Mouse (Mus musculus) A20 (cell line): Measurements from ENCODE around the gene Kat8.
A peak's percentile ranks its signal among the peaks of the same experiment; 100 is the strongest.
"Not testable (repeated sequence)": the region's sequence is repeated elsewhere in the genome, so short reads cannot be mapped to it uniquely, and the experiment has no call there.

Experiments used
- DNase-seq: peaks from one replicate; pipeline ENCODE4 v3.0.0-alpha.2; 2011; ENCODE audit warnings: low read depth, low spot score

Gene Kat8

GRCm38 (mm10) chr7:127912190-127912871 is at the start of gene Kat8:
Gene Kat8, plus strand, starts transcription at chr7:127912516.
- peak; percentile 96 for DNase-seq

GRCm38 (mm10) chr7:127866434-127866833 is 45.9 kb upstream of the Kat8 start:
- no peak for DNase-seq

GRCm38 (mm10) chr7:127867641-127868040 is 44.7 kb upstream of the Kat8 start:
- DNase-seq: no peak

- no peak for DNase-seq
These were observed 43.0 kb upstream of the Kat8 start for GRCm38 (mm10) chr7:127869149-127869810.

DNA sequence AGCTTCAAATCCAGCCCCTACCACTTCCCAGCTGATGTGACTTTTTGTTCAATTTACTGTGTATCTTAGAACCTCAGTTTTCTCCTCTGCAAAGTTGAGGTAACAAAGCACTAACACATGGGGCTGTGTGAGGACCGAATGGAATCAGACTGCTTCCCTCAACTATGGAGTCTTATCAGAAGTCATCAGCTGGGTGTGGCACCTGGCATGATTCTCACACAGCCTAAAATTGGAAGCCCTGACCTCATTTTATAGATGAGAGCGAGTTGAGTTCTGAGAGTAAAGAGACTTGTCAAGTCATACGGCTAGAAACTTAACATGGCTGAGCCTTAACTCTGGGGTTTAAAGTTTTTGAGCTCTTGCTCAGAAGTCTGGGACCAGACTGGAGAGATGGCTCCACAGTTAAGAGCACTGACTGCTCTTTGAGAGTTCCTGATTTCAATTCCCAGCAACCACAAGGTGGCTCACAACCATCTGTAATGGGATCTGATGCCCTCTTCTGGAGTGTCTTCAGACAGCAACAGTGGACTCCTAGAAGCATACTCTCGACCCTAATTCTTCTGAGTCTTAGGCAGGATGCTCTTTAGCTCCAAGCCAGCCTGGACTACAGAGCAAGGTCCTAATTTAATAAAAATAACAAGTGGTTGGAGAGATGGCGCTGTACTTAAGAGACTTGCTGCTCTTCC is 42.0 kb upstream of the Kat8 start:
- peak; percentile 44 for DNase-seq

DNA sequence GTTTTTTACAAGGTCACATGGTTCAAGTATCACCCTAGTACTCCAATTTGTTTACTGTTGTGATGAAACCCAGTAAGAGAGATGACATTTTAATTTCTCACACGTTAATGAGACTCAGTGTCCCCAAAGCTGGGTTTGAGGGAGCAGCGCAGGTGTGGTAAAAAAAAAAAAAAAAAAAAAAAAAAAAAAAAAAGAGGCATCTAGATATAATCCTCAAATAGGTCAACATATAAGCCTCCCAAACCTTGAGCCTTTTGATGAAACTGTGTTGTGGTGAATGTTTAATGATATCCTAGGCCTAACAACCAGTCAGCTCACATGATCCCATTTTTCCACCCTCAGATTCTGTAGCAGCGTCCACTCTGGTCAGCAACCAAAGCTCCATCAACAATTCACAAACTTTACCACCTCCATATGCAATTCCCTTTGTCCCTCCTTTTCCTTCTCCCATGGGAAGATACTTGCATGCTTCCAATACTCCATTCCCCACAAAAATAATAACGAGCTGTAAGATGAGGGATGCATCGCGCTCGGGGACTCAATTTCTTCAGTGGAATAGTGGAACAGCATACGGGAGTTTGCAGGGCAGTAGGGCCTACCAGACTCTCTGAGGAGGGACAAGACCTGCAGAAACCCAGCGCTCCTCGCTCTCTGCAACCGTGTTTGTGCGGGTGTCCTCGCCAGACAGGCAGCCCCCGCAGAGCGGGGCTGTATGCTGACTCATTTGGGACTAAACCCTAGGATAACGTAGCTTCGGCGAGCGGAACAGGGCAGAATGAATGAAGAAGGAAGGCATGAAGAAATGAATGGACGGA is 37.3 kb upstream of the Kat8 start:
- no peak for DNase-seq

DNA sequence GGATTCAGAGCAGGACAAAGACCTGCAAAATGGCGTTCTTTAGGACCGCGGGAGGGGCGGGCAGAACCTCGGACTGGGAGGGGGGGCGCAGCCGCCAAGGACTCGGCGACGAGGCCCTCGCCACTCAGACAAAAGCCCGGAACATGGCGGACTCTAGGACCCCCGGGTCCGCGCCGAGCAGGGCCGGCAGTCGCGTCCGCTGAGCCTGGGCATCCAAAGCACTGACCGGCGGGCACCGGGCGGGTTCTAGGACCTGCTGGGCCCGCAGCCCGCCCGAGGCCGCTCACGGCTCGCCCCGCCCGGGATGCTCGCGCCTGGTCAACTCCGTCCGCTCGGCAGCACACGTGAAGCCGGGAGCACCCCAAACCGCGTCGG is 36.7 kb upstream of the Kat8 start:
- DNase-seq: peak; percentile 94

- peak; percentile 94 for DNase-seq
These were observed 36.3 kb upstream of the Kat8 start, which contains the start of gene Zfp646 for GRCm38 (mm10) chr7:127876041-127876466. Gene Zfp646, plus strand, starts transcription at chr7:127876221.

DNA sequence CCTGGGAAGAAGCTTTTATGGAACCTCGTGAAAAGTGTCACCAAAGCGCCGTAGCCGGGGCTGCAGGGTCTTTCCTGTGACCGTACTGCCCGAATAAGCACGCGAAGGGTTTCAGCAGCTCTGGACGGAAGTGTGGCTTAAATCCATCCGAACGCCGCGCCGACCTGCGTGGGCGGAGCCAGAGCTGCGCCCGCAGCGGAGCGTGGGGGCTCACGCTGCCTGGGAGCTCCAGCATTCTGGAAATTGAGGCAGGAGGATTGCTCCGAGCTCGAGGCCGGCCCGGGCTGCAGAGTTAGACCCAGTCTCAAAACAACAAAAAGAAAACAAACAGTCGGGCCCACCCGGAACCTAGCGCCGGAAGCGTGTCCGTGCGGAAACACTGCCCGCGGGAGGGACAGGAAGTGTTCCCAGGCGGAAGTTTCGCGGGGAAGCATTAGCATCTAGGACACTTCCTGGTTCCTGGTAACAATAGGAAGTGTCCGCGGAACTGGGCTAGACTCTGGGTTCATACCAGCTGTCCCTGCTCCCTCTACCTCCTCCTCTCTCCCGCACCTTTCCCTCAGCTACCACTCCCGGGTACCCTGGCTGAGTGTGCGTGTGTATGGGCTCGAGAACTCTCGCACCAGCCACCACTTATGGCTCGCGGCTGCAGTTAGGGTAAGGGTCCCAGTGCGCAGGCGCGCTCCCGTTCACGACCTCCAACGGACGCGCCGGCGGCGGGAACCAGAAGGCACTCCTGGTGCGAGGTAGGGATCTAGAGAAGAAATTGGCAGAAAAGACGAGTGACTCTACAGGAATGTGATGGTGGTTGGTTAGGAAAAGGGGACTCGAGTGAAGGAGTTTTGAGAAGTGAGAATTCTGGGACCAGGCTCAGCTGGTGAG is 35.6 kb upstream of the Kat8 start, which contains the start of gene Zfp668:
TSS of gene Zfp668 (minus strand) at position 362 of the 882 bp plus-strand sequence.
- peak; percentile 98 for DNase-seq

GRCm38 (mm10) chr7:127879301-127879700 is 33.0 kb upstream of the Kat8 start:
- no peak for DNase-seq

- no peak for DNase-seq
These were observed 31.9 kb upstream of the Kat8 start for GRCm38 (mm10) chr7:127880431-127880830.

DNA sequence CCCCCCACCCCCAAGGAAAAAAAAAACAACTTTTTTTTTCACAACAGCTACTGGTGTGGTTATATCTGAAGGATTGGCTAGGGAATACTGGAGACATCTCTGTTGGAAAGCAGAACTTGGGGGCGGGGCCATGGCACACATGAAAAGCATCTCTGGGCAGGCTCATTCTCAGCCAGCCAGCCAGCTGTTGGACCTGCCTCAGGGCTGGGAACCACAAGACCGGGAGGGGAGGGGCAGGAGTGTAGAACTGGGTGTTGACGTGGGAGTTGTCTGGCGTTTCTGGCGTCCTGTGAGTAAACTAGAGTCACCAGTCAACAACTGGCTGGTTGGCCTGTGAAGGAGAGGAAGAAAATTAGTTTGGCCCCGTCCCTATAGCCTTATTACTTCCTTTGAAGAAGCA is 26.4 kb upstream of the Kat8 start:
- DNase-seq: no peak

- no peak for DNase-seq
These were observed 25.8 kb upstream of the Kat8 start for GRCm38 (mm10) chr7:127886551-127886950.

DNA sequence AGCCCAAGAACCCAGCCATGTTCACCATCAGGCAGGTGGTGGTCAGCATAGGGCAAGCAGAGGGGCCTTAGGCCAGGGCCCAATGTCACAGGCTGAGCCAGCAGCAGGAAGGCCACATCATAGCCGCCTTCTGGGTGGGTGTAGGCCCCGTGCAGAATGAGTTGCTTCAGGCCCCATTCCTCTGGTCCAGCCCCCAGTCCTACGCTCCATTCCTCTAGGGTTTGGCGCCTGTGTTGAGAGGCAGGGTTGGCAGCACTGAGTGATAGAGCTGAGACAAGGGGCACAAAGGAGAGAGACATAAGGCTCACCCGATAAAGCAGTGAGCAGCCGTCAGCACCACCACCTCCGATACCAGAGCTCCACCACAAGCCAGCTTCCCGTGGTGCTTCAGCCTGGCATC is 25.1 kb upstream of the Kat8 start:
- no peak for DNase-seq

DNA sequence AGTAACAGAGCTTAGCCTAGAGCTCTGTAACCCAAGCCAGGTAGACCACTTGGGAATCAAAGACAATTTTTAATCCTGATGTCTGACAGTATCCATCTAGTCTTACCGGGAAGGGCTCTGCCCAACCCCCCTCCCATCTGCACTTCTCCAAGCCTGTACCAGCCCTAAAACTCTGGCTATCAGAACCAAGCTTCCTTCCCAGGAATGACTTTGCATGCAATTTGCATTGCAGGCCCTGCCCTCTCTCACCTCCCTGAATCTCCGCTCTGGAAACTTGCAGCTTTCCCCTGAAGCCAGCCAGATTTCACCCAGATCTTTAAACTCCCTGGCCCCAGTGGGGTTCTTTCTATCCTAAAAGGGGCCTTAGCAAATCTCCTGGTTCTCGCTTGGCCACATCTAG is 24.5 kb upstream of the Kat8 start:
- no peak for DNase-seq

- no peak for DNase-seq
These were observed 23.5 kb upstream of the Kat8 start for GRCm38 (mm10) chr7:127888821-127889220.

GRCm38 (mm10) chr7:127890798-127891197 is 21.5 kb upstream of the Kat8 start, which contains the start of gene Prss53:
Gene Prss53, minus strand, starts transcription at chr7:127890970.
- DNase-seq: no peak

DNA sequence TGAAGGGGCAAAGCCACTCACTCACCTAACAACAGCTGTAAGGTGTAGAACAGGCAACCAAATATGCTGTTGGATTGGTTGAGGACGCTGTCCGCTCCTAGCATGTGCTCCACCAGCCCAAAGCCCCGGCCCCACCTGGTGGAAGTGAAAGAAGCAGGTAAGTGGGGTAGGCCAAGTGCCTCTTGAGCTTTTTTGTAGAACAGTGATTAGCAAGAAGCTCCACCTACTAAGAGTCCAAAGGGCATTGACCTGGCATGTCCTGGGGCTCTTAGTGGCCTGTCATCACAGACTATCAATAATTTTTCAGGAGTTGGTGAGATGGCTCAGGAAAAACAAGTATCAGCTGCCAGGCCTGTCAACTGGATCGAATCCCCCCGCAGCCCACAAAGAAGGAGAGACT is 17.8 kb upstream of the Kat8 start:
- peak; percentile 28 for DNase-seq

DNA sequence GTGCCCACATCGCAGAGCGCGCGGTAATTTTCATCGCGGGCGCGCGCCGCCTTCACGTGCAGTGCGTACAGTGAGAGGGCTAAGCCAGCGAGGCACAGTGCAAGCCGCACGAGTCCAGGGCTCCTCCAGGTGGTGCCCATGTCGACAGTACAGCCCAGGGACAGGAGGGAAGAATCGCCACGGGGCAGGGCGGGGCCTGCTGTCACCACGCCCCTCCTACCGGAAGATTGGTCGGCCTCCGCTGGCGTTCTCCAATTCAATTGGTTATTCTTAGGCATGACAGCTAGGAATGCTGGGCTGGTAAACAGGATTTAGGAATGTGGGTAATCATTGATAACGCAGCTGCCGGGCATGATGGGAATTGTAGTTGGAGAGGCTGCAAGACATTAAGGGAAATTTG is 16.9 kb upstream of the Kat8 start, which contains the start of the genes Gm21974 and Vkorc1:
TSS of gene Gm21974 (minus strand) at position 13 of the 400 bp plus-strand sequence.
TSS of gene Vkorc1 (minus strand) at position 176 of the 400 bp plus-strand sequence.
- peak; percentile 93 for DNase-seq

- not testable (repeated sequence) for DNase-seq
These were observed 16.4 kb upstream of the Kat8 start for GRCm38 (mm10) chr7:127895891-127896290.
